15 mouse cellular contexts compared by ENCODE assay signal in genomic region chr13:38582768-38583167, GRCm38 (mm10). TPM values are rescaled to one million over a fixed set of nuclear protein-coding genes. Genes with fewer than 3 reads are reported as not detected.
DNase-seq lines count a peak whose midpoint lies in the region; ATAC-seq and TF ChIP-seq lines count a peak whose summit lies in the region.
"Had no signal": no experiment of that assay in that cellular context is flagged by ENCODE, and none has a peak within 500 bp of the region (broad histone marks: within the 10 kb centered on the region; RNA-seq: fewer than 3 reads in every experiment).

No protein-coding gene starts in this region.

- H3K9me3 ChIP-seq in heart, embryonic 14.5 days (ENCODE audit: control insufficient read depth, low read length): no peaks in the 10 kb centered on the region; the same call in 1 of the 2 replicates
- H3K9me3 ChIP-seq in hindbrain, embryonic 11.5 days (ENCODE audit: control insufficient read depth, low read length): no peaks in the 10 kb centered on the region
- H3K9me3 ChIP-seq: limb, embryonic 12.5 days; lung, embryonic 15.5 days; neural tube, embryonic 15.5 days had no signal

- H3K27me3 ChIP-seq in heart, embryonic 14.5 days (ENCODE audit: control insufficient read depth, insufficient read depth, low read length): no peaks in the 10 kb centered on the region
- H3K27me3 ChIP-seq in hindbrain, embryonic 11.5 days (ENCODE audit: control insufficient read depth, insufficient read depth, low read length): no peaks in the 10 kb centered on the region
- H3K27me3 ChIP-seq: limb, embryonic 12.5 days; lung, embryonic 15.5 days; neural tube, embryonic 15.5 days had no signal

- peak; percentile 33; the same call in 1 of the 2 replicates for ATAC-seq in heart, embryonic 14.5 days (ENCODE audit: insufficient number of reproducible peaks, insufficient read depth, low FRiP score, low read depth)
- no peak for ATAC-seq in megakaryocyte, adult 5-6 weeks (ENCODE audit: poor library complexity, severe bottlenecking)
- no peak for ATAC-seq in hindbrain, embryonic 11.5 days (ENCODE audit: low FRiP score)
- ATAC-seq: intestine, embryonic 16.5 days had no signal

- no peak overlapping the region for H3K4me2 ChIP-seq in heart, embryonic 14.5 days (ENCODE audit: low read length)
- no peak overlapping the region for H3K4me2 ChIP-seq in hindbrain, embryonic 11.5 days (replicated peaks; ENCODE audit: low read depth, low read length)
- H3K4me2 ChIP-seq: limb, embryonic 12.5 days; lung, embryonic 15.5 days; neural tube, embryonic 15.5 days had no signal

- intact Hi-C loops in gastrocnemius, adult 2 months (cut with DNase I): loop anchor here (5.0 kb wide), 1 partner anchor 55 kb away; the partner anchor contains the start of gene Txndc5

- no peak overlapping the region for H3K4me3 ChIP-seq in gastrocnemius, adult 2 months
- H3K4me3 ChIP-seq in heart, embryonic 14.5 days (ENCODE audit: control insufficient read depth in 1 of 2, insufficient read depth in 1 of 2, low read depth in 1 of 2, low read length in 2 of 2): no peak overlapping the region
- H3K4me3 ChIP-seq in hindbrain, embryonic 11.5 days (ENCODE audit: low read depth, low read length): no peak overlapping the region
- H3K4me3 ChIP-seq: limb, embryonic 12.5 days; lung, embryonic 15.5 days; neural tube, embryonic 15.5 days had no signal

- WGBS in heart, embryonic 14.5 days: 63% methylated on average over 3 of the region's 3 CpGs
- WGBS in hindbrain, embryonic 11.5 days: 80% methylated on average over 3 of the region's 3 CpGs

- no peaks in the 10 kb centered on the region for H3K36me3 ChIP-seq in heart, embryonic 14.5 days (ENCODE audit: control insufficient read depth, insufficient read depth, low read length)
- no peaks in the 10 kb centered on the region for H3K36me3 ChIP-seq in hindbrain, embryonic 11.5 days (ENCODE audit: control insufficient read depth, insufficient read depth, low read length)
- H3K36me3 ChIP-seq: limb, embryonic 12.5 days; lung, embryonic 15.5 days; neural tube, embryonic 15.5 days had no signal

- DNase-seq in gastrocnemius, adult 2 months: no peak
- no peak for DNase-seq in gastrocnemius, postnatal 4 days (ENCODE audit: low spot score in 2 of 2)
- peak; percentile 54 for DNase-seq in Muller cell, postnatal 12 days (ENCODE audit: inconsistent ontology term)
- DNase-seq in kidney, postnatal 36 days: peak; percentile 21 to 46
- no peak for DNase-seq in adrenal gland, postnatal 4 days (ENCODE audit: low spot score in 2 of 2)
- no peak for DNase-seq in hindbrain, embryonic 11.5 days (ENCODE audit: low spot score)
- DNase-seq: cerebellum, adult 18-20 months; layer of hippocampus, postnatal 36 days; right cerebral cortex, adult 18-20 months had no signal

- H3K27ac ChIP-seq in gastrocnemius, adult 2 months: peak overlapping the region; percentile 62
- H3K27ac ChIP-seq in heart, embryonic 14.5 days (replicated peaks in 1 of 2; ENCODE audit: control insufficient read depth in 1 of 2, insufficient read depth in 1 of 2, low read depth in 2 of 2, low read length in 2 of 2): peak overlapping the region; percentile 21 to 46
- H3K27ac ChIP-seq in hindbrain, embryonic 11.5 days (ENCODE audit: low read depth, low read length): no peak overlapping the region
- H3K27ac ChIP-seq: limb, embryonic 12.5 days; lung, embryonic 15.5 days; neural tube, embryonic 15.5 days had no signal

- peaks cover 11 to 15% of the 10 kb centered on the region in 2 experiments; a peak in 3 of 4 replicates for H3K4me1 ChIP-seq in heart, embryonic 14.5 days (ENCODE audit: control insufficient read depth in 2 of 2, insufficient read depth in 2 of 2, low read length in 2 of 2)
- no peaks in the 10 kb centered on the region for H3K4me1 ChIP-seq in hindbrain, embryonic 11.5 days (replicated peaks; ENCODE audit: control insufficient read depth, insufficient read depth, low read length)
- H3K4me1 ChIP-seq: limb, embryonic 12.5 days; neural tube, embryonic 15.5 days had no signal

- H3K9ac ChIP-seq in heart, embryonic 14.5 days (ENCODE audit: low read length): no peak overlapping the region
- no peak overlapping the region for H3K9ac ChIP-seq in hindbrain, embryonic 11.5 days (ENCODE audit: low read depth, low read length)
- H3K9ac ChIP-seq: limb, embryonic 12.5 days; lung, embryonic 15.5 days; neural tube, embryonic 15.5 days had no signal

- TF ChIP-seq CTCF in gastrocnemius, adult 2 months (IDR thresholded peaks at IDR 0.05): no peak

RNA-seq across cellular contexts. Expression of gene Bloc1s5, which starts 52.1 kb away (rescaled TPM):
- 1 to 10 TPM; 4.9 to 5.4 TPM for total RNA-seq in gastrocnemius, adult 2 months (2021)
- total RNA-seq in gastrocnemius, postnatal 4 days (2021): 10 to 100 TPM; 10.2 to 10.8 TPM
- polyA plus RNA-seq in heart, embryonic 14.5 days (2014; fragmentation: Nextera tagmentation; extraction: Ambion mirVana): 13.8 and 17.4 TPM in 2 replicates
- total RNA-seq in megakaryocyte, adult 5-6 weeks (2015): 1.6 and 2.1 TPM in 2 replicates
- 3.6 and 5.9 TPM in 2 replicates for total RNA-seq in megakaryocyte, adult 5-6 weeks (2017)
- total RNA-seq in adrenal gland, postnatal 4 days (2021): 10 to 100 TPM; 22.3 to 23.9 TPM
- 24.1 and 28.1 TPM in 2 replicates for polyA plus RNA-seq in hindbrain, embryonic 11.5 days (2014; fragmentation: Nextera tagmentation; extraction: Ambion mirVana)

RNA-seq across cellular contexts. Expression of gene Txndc5, which starts 54.1 kb away (rescaled TPM):
- 10 to 100 TPM; 22.1 to 35.0 TPM for total RNA-seq in gastrocnemius, adult 2 months (2021)
- 100 to 1,000 TPM; 118 to 121 TPM for total RNA-seq in gastrocnemius, postnatal 4 days (2021)
- polyA plus RNA-seq in heart, embryonic 14.5 days (2014; fragmentation: Nextera tagmentation; extraction: Ambion mirVana): 205 and 207 TPM in 2 replicates
- 94.2 and 101 TPM in 2 replicates for total RNA-seq in megakaryocyte, adult 5-6 weeks (2015)
- 92.2 and 96.8 TPM in 2 replicates for total RNA-seq in megakaryocyte, adult 5-6 weeks (2017)
- 100 to 1,000 TPM; 237 to 251 TPM for total RNA-seq in adrenal gland, postnatal 4 days (2021)
- 118 and 138 TPM in 2 replicates for polyA plus RNA-seq in hindbrain, embryonic 11.5 days (2014; fragmentation: Nextera tagmentation; extraction: Ambion mirVana)

Comparison
In these comparisons a context has a peak if more than half of its experiments do, and no peak if none do; other contexts are left out.
1. DNase-seq: peak in Muller cell, postnatal 12 days (single experiment) and kidney, postnatal 36 days (2 of 2); none in gastrocnemius, adult 2 months (single experiment), gastrocnemius, postnatal 4 days (0 of 2), adrenal gland, postnatal 4 days (0 of 2) and hindbrain, embryonic 11.5 days (single experiment).